Mouse (Mus musculus) testis, adult 2 months (tissue): ENCODE measurements around the gene Fam133b.

Experiments
- CTCF ChIP-seq: fragments of 200-500 bp; IDR thresholded peaks from 2 replicates; pipeline ENCODE4 v1.5.1; 2012; ENCODE audit warnings: low read depth, mild to moderate bottlenecking, inconsistent platforms, low read length, moderate library complexity; ENCODE audit not compliant: control insufficient read depth, insufficient read depth, insufficient replicate concordance
- POLR2A ChIP-seq: fragments of 200-500 bp; IDR thresholded peaks from 2 replicates; pipeline ENCODE4 v1.6.1; 2012; ENCODE audit warnings: low read depth, mild to moderate bottlenecking, inconsistent platforms, low read length, moderate library complexity; ENCODE audit not compliant: control insufficient read depth

GRCm38 (mm10) chr5:3543629-3544479 is at the start of gene Fam133b:
- TF ChIP-seq POLR2A (peak; percentile 87; the same call in 1 of the 2 replicates), CTCF (peak; percentile 95)
